Mouse (Mus musculus) heart, postnatal 14 days (tissue): ENCODE measurements around the gene Kcnf1. TPM values are rescaled to one million over a fixed set of nuclear protein-coding genes. Genes with fewer than 3 reads are reported as not detected.

Source experiments
- DNase-seq, 2 experiments: peaks; one replicate each; pipeline ENCODE4 v3.0.0; 2021 to 2022
- intact Hi-C: fragments of 180-260 bp; cut with DNase I; formaldehyde crosslinking; loops from one replicate; pipeline ENCODE4 v1.15.1; 2025
- long read RNA-seq, 2 experiments: library from polyadenylated mRNA; stranded (forward); transcript quantifications; one replicate each; pipeline ENCODE4 v2.0.0; 2021
- total RNA-seq, 2 experiments: library from RNA; stranded (reverse); gene quantifications; 2 replicates each; pipeline ENCODE4 v1.2.3; 2021

The Kcnf1 gene
- under 1 TPM in 1 of 2 experiments, not detected in 1; 0.05 TPM for total RNA-seq
- long read RNA-seq, experiment 1 = 0 reads
- long read RNA-seq, experiment 2 = 0 reads

DNA sequence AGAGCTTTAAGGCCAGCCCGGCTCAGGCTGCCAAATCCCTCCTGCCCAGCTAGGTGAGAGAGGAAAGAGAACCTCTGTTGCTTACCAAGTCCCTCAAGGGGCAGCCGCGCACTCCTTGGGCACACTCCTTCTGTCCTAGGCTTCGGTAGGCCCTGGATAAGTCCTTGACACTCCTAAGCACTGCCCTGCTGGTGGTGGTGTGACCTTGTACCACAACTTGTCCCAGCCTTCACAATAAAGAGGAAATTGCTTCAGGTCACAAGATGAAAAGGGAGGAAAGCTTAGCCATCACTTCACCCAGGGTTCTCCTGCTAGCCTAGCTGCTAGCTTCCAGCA, at the start of gene Kcnf1:
Gene Kcnf1, minus strand, starts transcription at position 132 of the 336 bp plus-strand sequence.
- intact Hi-C loops = loop anchor here (10.0 kb wide), 1 partner anchor 142 kb away; no protein-coding TSS in a partner anchor
- DNase-seq = no peak

DNA sequence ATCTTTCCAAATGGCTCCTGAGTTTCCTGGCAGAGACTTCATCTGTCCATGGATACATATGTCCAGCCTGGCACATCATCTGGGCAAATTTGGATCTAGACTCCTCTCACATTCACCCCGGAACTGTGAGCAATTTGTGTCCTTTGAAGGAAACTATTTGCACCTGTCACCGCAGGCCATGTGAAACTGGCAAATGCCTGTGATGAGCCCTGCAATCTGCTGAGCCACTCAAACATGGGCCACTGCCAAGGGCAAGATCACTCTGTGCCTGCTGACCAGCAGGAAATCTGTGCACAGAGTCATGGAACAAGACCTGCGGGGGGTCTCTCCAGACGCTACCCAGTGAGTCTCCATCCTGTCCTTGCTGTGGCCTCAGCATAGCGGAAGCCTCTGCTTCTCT, 48.3 kb upstream of the Kcnf1 start:
- intact Hi-C loops = no loop called here
- DNase-seq = peak in 1 of 2 experiments; percentile 4

DNA sequence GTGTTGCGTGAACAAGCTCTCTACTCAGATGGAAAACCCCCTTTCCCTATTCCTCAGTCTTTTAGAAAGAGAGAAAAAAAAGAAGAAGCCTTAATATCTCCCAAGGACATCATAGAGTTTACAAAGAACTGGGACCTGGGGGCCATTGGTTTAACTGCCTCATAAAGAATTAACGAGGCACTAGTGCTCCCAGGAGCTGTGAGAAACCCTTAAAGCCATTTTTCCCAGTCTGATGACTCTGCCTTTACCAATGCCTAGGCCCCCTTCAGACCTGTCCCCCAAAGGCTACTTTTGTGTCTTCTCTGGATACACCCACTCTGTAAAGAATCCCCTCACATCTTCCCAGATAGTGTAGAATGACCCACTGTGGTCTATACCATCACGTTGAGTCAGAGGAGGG, 46.4 kb upstream of the Kcnf1 start:
- no peak for DNase-seq
- intact Hi-C loops = no loop called here

DNA sequence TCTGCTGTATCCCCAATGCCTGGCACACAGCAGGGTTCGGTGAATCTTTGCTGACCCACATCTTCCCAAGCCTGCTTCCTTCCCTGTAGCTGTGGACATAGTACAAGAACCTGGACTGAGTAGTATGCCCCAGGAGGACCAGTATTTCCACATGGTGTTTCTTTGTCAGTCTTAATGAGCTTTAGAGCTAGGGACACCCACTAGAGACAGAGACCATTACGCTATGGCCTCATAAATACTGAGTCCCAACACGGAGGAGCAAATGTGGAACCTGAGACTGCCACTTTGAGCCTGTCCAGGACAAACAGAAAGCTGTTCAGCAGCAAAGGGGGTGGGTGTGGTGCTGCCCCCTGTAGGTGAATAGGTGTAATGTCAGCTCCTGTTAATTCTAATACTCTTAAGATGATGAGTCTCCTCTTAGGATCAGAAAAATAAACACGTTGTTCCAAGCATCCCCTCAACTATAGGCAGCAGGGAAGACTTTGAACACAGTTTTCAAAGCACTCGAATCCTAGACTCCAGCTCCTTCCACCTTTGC, 45.3 kb upstream of the Kcnf1 start:
- peak in 1 of 2 experiments; percentile 14 for DNase-seq
- intact Hi-C loops = no loop called here

DNA sequence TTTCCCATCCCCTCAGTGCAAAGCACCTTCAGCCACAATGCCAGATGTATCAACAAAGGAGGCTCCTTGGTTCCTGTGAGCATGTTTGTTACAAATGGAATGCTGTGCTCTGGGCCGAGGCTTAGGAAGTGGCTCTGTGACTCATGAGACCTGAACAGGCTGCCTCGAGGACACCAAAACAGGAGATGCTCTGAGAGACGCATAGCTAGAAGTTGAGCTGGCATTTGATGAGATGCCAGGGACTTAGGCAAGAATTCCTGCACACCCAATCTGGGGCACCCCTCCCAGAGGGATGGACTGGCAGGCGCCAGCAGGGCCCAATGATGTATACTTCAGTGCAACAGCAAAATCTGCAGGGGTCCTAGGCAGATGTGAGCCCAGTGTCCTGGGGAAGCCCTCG, 43.9 kb upstream of the Kcnf1 start:
- intact Hi-C loops = no loop called here
- no peak for DNase-seq

DNA sequence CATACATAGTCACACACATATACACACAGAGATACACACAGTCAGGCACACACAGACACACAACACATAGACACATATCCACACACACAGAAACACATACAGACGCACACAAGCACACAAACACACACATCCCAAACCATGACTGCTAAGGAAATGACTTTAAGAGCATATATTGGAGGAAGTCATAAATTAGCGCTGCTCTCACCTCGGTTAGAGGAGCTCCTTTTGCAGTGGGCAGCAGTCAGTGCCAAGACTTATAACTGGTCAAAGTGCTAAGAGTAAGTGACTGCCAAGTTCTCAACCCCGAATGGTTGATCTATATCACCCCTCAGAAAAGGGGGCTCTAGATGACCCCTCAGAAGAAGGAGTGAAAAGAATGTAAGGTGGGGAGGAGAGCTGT, 42.4 kb upstream of the Kcnf1 start:
- DNase-seq = no peak
- intact Hi-C loops = no loop called here

DNA sequence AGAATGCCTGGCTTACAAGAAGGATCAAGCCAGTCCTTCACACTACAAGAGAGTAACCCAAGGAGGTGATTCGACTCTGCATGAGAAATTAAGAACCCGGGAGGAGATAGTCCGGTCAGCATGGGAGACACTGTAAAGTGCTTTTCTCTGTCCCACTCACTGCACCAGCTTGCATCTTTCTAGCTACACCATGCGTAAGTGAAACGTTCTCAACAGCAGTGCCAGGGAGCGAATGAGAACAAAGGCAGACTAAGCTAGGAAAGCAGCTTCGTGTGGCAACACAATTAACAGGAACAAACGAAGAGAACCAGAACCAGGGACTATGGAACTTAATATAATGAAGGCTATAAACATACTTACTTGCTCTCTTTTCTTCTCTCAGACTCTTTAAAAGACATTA, 41.7 kb upstream of the Kcnf1 start:
- intact Hi-C loops = no loop called here
- no peak for DNase-seq

DNA sequence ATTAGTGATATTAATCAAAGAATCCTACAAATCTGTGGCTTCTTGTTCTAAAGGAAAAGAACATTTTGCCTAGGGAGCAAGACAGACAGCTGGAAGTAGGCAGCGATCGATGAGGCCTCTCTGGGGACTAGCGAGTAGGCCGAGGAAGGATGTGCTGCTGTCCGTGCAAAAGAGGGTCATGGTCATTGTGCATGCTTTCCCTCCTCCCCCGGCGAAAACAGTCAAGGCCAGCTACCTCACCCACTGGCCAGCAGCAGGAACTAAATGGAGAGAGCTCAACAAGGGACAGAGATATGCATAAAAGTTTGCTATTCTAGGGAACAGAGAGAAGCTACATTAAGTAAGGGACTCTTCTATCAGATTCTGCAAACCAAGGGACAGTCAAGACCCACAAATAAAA, 39.1 kb upstream of the Kcnf1 start:
- intact Hi-C loops = no loop called here

DNA sequence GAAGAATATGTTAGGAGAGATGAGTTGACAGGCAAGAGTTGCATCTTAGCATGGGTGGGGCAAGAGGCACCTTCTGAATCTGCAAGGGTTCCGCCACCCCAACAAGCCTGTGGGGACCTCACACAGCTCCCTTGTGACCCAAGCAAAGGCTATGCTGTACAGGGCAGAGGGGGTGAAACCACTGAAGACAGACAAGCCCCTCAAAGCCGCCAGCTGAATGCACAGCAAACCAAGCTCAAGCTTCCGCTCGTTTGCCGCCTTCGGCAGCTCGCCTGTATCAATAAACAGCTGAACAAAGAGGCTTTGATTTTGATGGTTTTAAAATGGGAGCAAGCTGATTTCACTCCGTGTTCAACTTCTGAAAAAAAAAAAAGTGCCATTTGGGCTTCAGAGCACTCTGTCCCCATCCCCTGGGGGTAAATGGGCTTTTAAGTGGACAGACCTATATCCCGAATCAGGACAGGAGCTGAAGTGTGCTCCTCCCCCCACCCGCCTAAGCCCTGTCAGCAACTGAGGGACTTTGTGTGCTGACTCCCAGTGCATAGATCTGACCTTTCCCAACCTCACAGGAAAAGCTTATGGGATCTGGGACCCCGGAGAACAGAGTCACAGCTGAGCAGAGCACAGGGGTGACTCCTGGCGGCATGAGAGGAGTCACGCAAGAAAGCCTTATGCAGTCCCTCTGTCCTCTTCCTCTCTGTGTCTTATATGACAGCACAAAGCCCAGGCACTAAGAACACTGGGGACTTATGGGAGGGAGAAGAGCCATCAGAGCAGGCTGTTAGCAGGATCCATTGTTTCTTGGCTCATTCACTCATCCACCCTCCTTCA, 26.0 kb upstream of the Kcnf1 start:
- intact Hi-C loops = no loop called here
- DNase-seq = no peak

More for the DNA sequence above, 39.1 kb upstream of the Kcnf1 start:
- no peak for DNase-seq

DNA sequence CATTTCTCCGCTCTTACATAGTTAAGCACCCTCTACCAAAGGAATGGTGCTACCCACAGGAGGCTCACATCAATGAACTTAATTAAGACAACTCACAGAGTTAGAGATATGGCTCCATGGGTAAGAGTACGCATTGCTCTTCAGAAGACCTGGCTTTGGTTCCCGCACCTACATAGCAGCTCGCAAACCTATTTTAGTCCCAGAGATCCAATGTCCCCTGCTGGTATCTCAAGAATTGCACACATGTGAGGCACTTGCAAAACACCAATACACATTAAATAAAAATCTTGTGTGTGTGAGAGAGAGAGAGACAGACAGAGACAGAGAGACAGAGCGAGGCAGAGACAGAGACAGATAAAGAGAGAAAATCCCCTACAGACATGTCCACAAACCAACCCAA, 21.9 kb upstream of the Kcnf1 start:
- intact Hi-C loops = no loop called here
- no peak for DNase-seq

DNA sequence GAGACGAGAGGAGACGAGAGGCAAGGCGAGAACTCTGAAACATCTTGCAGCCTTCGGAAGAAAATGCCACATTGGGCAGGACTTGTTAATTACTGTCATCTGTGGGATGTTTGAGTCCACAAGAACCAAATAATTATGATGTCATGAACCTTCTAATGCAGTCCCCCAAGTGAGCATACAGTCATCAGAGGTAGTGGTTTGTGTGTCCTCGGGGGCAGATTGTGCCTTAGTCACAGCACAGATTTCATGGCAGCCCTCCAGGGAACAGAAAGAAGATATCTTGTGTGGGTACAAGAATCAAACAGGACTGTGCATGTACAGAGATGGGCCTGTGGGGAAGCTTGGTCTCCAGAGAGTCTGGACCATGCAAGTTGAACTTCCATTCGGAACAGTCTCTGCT, 17.5 kb upstream of the Kcnf1 start:
- DNase-seq = no peak
- intact Hi-C loops = no loop called here

DNA sequence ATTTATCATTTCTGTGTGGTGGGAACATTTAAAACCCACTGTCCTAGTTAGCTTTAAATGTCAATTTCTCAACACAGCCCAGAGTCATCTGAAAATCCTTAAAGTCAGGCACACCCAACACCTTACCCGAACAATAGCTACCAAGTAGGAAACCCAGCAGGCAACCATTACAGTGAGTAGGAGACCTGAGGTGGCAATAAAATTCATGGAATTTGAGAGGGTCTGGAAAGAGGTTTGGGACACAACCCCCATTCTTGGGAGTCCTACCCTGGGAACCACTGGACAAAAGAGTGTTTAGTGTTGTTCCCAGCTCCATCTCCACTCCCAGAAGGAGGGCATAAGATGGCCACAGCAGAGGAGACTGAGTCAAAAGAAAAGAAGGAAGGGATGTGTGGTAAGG, 16.6 kb upstream of the Kcnf1 start:
- DNase-seq = no peak
- intact Hi-C loops = no loop called here

DNA sequence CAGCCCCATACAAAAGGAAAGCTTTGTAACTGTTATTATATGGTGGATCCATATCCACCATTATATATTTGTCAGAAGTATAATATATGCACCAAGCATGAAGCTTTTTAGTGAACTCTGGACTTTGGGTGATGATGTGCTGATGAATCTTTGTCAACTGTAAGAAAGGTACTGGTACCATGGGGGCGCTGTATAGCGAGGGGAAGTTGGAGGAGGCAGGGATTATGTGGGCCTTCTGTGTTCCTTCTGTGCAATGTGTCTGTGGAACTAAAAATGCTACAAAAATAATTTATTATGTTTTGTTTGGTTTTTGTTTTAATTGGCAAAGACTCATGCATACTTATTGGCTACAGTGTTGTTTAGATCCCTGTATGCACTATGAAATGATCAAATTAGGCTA, 16.2 kb upstream of the Kcnf1 start:
- no peak for DNase-seq
- intact Hi-C loops = no loop called here

DNA sequence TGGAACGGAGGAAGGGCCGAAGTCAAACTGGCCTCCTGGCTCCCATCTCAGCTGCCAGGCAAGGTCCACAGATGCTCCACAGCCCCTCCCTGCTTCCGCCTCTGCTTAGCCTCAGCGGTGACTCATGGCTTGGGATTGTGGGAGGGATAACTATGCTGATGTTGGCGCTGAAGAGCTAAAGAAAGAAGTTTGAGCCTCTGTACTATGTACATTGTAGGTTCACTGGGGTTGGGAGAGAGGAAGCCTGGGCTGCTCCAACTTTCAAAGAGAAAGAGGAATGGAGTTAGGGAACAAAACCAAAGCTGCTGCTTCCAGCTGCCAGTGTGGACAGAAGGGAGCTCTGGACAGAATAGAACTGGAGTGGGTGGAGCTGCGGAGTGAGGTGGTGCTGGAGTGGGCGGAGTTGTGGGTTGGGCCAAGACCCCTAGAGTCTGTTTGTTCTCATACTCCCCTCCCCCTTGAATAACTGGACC, 7.7 kb upstream of the Kcnf1 start:
- peak; percentile 30 to 51 for DNase-seq
- intact Hi-C loops = no loop called here

DNA sequence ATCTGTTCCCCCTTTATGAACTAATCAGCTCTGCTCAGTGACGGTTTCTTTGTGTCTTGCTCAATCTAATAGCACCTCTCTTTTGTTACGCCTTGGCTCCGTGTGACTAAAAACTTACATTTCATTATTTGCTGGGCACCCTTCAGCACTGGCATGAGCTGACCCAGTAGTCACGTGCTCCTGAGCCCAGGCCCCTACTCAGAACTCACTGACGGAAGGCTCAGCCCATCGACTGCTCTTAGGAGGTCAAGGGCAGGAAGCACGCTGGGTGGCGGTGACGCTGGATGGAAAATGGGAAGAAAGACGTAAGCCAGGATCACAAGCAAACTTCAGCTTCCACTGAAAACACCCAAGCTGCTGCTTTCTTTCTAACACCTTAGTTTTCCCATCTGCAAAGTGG, 7.1 kb upstream of the Kcnf1 start:
- DNase-seq = no peak

DNA sequence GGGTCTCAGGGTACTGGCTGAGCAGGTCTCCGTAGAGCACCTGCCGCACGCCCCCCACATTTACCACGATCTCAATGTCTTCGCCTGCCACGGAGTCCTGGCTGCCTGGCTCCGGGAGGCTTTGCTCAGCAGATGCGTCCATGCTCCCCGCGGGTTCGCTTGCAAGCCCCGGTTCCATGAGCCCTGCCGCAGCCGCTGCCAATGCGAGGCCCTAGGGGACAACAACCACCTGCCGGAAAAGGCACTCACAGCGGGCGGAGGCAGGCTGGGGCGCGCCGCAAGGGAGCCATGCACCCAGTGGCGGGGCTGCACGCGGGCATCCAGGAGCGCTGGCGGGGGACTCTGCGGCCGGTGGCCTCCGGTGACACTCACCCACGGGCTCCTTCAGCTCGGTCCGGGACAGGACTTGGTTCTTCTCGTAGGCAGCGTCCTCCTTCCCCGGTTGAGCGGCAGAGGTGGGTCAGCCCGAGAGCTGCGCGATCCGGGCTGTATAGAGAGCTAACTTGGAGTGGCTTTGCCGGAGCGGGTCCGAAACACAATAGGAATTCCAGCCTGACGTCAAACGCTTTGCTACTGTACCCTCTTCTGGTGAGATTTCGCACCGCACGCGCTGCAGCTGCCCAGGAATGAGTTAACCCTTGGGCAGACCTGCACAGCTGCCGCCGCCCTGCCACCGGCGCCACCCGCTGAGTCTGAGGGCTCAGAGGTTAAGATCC, 489 bp downstream of the Kcnf1 start:
- intact Hi-C loops = loop anchor here (10.0 kb wide), 1 partner anchor 141 kb away; no protein-coding TSS in a partner anchor
- DNase-seq = peak; percentile 6 to 17

More for the DNA sequence above, 7.1 kb upstream of the Kcnf1 start:
- intact Hi-C loops = no loop called here

DNA sequence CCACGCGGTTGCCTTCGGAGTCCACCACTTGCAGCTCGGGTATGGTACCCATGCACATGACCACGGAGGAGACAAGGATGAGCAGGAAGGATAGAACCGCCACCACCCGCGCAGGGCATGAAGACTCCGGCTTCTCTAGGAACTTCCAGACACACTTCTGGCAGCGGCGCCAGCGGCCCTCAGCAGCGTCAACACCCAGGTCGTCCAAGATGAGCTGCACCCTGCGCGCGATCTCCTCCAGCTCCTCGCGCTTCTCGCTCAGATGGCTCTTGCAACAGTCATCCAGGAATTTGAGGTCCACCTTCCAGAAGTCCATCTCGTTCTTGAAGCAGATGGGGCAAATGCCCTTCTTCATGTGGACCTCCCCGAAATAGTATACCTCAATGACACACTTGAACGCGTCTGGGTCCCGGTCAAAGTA, 1.1 kb downstream of the Kcnf1 start:
- DNase-seq = peak; percentile 4 to 7
- intact Hi-C loops = loop anchor here (10.0 kb wide), 1 partner anchor 141 kb away; no protein-coding TSS in a partner anchor

DNA sequence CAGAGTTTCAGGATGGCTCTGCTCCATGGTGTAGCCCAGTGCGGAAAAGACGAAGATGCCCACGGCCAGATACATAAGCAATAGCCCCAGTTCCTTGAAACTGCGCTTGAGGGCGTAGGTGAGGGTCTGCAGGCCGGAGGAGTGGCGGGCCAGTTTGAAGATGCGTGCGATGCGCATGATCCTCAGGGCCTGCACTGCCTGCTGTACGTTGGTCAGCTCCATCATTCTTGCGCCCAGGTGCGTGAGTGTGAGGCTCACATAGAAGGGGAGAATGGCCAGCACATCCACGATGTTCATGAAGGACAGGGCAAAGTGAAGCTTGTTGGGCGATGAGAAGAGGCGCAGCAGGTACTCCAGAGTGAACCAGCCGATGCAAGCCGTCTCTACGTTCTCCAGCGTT, 1.6 kb downstream of the Kcnf1 start:
- intact Hi-C loops = loop anchor here (10.0 kb wide), 1 partner anchor 140 kb away; no protein-coding TSS in a partner anchor
- no peak for DNase-seq

DNA sequence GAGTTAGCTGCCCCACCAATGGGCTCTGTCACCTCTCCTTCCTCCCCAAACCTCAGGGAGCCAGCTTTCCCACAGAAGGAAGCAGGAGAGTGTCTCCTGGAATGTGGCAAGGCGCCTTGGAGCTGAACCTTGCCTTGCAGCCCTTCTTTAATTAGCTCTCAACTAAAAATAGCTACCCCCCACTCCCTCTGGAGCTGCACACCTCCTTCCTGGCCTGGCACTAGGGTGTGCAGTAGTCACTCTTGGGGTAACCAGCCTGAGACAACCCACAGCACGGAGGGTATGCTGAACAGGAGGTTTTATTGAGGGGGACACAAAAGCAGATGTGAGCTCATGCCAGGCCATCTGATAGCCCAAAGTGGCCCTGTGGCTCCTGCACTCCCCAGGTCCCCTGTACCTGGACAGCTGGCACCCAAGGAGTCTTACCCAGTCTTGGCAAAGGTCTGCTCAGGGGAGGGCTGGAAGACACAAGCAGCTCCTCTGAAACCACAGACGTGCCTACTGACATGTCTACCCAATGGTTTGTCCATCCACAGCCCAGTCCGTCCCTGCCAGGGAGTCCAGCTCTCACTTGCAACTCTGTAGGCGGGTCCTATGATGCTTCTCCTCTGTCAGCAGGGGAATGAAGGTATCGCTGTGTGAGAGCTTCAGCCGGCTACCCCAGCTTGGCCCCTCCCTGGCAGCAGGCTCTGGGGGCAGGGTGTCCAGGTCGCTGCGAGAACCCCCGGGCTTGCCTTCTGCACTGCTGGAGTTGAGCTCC, 2.4 kb downstream of the Kcnf1 start:
- DNase-seq = no peak
- intact Hi-C loops = loop anchor here (10.0 kb wide), 1 partner anchor 140 kb away; no protein-coding TSS in a partner anchor

DNA sequence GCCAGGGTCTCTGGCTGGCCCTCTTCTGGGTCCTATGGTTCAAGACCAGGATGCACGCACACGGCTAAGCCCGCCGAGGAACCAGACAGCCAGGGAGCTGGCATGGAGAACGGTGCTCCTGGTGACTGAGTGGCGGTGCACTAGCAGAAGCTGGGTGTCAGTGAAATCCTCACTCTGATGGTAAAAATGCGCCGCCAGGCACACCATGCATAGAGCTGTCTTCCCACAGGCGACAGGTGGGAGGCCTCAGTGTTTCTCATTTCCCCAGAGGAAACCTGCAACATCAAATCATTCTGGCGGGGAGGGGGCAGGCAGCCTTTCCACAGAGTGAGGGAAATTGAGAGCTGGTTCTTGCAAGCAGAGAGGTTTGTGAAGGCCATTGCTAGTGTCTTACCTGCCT, 6.3 kb downstream of the Kcnf1 start:
- no peak for DNase-seq
- intact Hi-C loops = loop anchor here (10.0 kb wide), 1 partner anchor 136 kb away; no protein-coding TSS in a partner anchor
